Mouse (Mus musculus) stomach, postnatal 0 days (tissue): Measurements from ENCODE around the gene Spsb1.

Experiments used
- CTCF ChIP-seq: IDR thresholded peaks from 2 replicates; pipeline ENCODE4 v1.5.1; 2016; ENCODE audit warnings: antibody characterized with exemption, low read depth, mild to moderate bottlenecking, moderate library complexity
- EP300 ChIP-seq: optimal IDR thresholded peaks from 2 replicates; pipeline ENCODE3; 2016; ENCODE audit warnings: antibody characterized with exemption

GRCm38 (mm10) chr4:149935470-149935869 lies 19.4 kb downstream of the Spsb1 start:
- no peak for TF ChIP-seq CTCF
- TF ChIP-seq EP300 = no peak
